Mouse (Mus musculus) thymus, postnatal 0 days (tissue): ENCODE results near the gene Elovl3. TPM values are rescaled to one million over a fixed set of nuclear protein-coding genes. Genes with fewer than 3 reads are reported as not detected.
"Not testable (repeated sequence)": the region's sequence is repeated elsewhere in the genome, so short reads cannot be mapped to it uniquely, and the experiment has no call there.

Experiments
- DNase-seq: peaks from one replicate; pipeline ENCODE4 v3.0.0-alpha.2; 2015; ENCODE audit warnings: low spot score
- polyA plus RNA-seq: library from polyadenylated mRNA; unstranded; fragments of >200 nt; fragmentation: Nextera tagmentation; extraction: Ambion mirVana; gene quantifications from 2 replicates; pipeline ENCODE4 v1.2.1, GENCODE M21; 2015

Gene Elovl3
- polyA plus RNA-seq = 0.08 and 0.26 TPM in 2 replicates

GRCm38 (mm10) chr19:46131694-46132525 is at the start of gene Elovl3:
TSS of gene Elovl3 (plus strand) at chr19:46131897.
- no peak for DNase-seq

GRCm38 (mm10) chr19:46085185-46085584 is 46.5 kb upstream of the Elovl3 start:
- DNase-seq = no peak

GRCm38 (mm10) chr19:46086337-46086736 is 45.4 kb upstream of the Elovl3 start:
- peak; percentile 76 for DNase-seq

DNA sequence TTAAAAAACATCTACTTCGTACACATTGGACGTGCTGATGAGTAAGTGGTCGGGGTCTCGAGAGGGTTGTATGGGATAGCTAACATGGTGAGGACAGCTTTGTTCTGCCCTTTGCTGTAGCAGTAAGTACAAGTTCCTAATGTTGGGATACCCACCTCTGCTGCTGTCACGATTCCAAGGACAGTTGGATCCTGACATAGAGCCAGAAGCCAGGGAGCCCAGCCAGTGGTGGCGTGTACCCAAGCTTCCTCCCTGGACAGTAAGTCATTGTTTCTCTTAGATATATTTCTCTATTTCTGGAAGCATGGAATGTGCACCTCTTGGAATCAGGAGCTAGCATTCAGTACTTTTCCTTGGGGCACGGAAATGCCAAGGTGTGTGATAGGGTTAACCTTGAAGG is 43.8 kb upstream of the Elovl3 start:
- DNase-seq = no peak

GRCm38 (mm10) chr19:46091641-46092040 is 40.1 kb upstream of the Elovl3 start:
- DNase-seq = no peak

DNA sequence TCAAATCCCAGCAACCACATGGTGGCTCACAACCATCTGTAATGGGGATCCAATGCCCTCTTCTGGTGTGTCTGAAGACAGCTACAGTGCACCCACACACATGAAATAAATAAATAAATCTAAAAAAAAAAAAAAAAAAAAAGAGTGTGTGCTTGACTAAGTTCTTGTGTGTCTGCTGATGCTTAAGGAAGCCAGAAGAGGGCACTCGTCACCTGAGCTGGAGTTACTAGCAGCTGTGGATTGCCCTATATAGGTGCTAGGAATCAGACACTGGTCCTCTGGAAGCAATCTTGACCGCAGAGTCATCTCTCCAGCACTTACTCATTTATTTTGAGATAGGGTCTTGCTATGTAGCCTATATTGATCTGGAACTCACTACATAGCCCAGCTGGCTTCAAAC is 37.6 kb upstream of the Elovl3 start:
- DNase-seq = no peak

GRCm38 (mm10) chr19:46095291-46095690 is 36.4 kb upstream of the Elovl3 start:
- DNase-seq = no peak

DNA sequence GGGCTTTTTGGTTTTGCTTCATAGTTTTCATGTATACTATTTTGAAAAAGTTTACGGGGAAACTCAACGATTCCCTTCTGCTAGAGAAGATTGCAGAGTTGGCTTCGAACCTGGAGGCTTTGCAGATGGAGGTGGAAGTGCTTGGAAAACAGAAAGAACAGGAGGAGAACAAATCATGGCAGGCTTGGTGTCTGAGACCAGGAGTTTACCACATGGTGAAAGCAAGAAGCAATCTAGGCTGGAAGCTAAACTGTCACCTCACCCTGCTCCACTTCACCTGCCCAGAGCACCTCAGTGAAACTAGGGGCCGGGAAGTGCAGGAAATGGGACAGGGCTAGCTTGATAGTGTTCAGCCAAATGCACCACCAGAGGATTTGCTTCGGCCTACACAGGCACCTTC is 35.3 kb upstream of the Elovl3 start:
- DNase-seq = no peak

GRCm38 (mm10) chr19:46099561-46099960 is 32.1 kb upstream of the Elovl3 start:
- DNase-seq = no peak

GRCm38 (mm10) chr19:46103437-46104186 is 28.1 kb upstream of the Elovl3 start:
- DNase-seq = no peak

DNA sequence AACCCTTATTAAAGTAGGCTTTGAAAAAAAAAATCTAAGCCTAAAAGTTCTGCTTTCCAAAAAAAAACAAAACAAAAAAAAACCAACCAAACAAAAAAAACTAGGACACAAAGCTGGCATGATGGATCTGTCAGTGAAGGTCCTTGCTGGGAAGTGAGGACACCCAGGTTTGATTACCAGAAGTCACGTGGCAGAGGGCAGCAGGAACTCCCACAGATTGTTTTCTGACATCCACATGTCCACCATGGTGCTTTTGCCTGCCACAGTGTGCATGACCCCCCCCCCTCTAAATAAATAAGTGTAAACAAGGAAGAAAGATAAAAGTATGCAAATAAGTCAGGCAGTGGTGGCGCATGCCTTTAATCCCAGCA is 27.5 kb upstream of the Elovl3 start:
- no peak for DNase-seq

DNA sequence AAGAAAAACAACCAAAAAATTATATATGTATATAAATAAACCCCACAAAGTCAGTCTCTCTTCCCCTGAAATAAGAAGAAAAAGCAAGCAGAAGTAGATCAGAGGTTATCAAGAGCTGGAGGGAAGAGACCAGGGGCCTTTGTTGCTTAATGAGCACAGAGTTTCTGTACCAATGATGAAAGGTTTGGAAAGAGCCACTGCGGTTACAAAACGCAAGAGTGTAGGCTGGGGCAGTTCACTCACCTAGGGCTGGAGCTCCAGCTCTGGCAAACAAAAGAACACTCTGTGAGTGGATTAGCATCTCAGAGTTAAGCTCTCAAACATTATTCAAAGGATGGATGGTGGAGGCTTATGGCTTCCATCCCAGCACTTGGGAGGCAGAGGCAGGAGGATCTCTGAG is 21.5 kb upstream of the Elovl3 start:
- DNase-seq = no peak

- DNase-seq = no peak
Measured at GRCm38 (mm10) chr19:46110781-46111180, 20.9 kb upstream of the Elovl3 start.

GRCm38 (mm10) chr19:46114617-46115016 is 17.1 kb upstream of the Elovl3 start:
- no peak for DNase-seq

DNA sequence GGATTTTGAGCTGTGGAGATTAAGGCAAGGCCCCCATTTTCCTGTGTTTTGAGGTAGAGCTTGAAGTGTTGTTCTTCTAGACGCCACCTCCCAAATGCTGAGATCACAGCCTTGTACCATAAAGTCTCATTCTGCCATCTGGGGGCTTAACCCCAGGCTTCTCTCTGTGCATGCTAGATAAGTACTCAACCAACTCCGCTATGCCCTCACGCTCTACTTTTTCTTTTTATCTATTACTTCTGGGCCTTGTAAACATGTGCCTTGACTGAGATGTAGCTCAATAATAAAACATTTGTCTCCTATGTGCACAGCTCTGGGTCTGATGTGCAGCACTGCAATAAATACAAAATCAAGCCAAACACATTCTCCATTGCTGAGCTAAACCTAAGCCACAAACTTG is 12.2 kb upstream of the Elovl3 start:
- DNase-seq = no peak

DNA sequence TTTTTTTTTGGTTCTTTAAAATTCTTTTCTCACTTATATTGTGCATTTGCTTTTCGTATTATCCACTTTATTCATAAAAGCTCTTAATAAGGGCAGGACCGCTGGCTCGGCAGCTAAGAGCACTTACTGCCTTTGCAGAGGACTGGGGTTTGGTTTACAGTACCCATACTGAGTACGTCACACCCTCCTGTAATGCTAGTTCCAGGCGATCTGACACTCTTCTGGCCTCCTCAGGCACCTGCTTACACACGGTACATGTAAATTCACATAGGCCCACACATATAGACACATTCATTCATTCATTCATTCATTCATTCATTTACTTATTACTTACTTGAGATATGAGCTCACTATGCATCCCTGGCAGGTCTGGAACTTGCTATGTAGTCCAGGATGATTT is 10.8 kb upstream of the Elovl3 start:
- DNase-seq = no peak

DNA sequence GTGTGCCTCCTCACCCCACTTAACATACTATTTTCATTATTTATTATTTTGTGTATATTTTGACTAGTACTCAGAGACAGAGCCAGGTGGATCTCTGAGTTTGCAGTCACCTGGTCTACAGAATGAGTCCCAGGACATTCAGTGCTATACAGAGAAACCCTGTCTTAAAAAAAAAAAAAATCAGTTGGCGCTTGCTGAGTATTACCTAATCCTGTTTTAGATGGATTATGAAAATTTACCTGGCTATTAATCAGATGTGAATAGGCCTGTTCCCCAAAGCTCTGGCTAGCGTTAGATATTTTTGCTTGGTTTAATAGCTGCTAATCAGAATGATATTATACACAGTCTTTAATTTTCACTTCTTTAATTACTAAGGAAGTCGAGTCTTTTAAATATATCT is 7.8 kb upstream of the Elovl3 start:
- DNase-seq = no peak

- no peak for DNase-seq
Measured at GRCm38 (mm10) chr19:46124651-46125050, 7.0 kb upstream of the Elovl3 start.

DNA sequence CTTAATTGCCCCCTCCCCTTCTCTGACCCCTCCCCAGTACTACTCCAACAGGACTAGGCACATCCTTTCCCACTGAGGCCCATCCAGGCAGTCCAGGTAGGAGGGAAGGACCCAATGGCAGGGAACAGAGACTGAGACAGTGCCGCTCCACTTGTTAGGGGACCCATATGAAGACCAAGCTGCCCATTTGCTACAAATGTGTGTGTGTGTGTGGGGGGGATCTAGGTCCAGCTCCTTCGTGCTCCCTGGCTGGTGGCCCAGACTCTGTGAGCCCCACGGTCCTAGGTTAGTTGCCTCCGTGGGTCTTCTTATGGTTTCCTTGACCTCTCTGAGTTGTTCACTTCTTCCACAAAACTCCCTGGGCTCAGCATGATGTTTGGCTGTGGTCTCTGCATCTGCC is 5.4 kb upstream of the Elovl3 start:
- DNase-seq = no peak

GRCm38 (mm10) chr19:46129737-46130136 is 2.0 kb upstream of the Elovl3 start:
- not testable (repeated sequence) for DNase-seq

- no peak for DNase-seq
Measured at GRCm38 (mm10) chr19:46131283-46131682, 414 bp upstream of the Elovl3 start.

DNA sequence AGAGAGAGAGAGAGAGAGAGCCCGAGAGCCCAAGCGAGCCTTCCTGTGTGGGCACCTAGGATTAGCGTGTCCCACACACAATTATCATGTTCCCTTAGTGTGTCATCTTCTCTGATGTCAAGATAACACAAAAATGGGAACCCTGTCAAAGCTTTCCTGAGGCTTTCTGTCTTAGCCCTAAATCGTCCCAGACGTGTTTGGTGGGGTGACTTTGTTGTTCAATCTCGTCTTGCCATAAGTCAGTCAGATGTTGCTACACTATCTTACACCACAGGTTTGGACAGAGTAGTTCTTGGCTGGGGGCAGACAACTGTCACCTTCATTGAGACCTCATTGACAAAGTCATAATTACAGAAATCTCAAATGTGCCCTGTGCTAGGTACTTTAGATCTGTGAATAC is 880 bp downstream of the Elovl3 start:
- no peak for DNase-seq

- DNase-seq = peak; percentile 87
Measured at GRCm38 (mm10) chr19:46135297-46135696, 3.6 kb downstream of the Elovl3 start.
